ENCODE assay signal across 21 mouse cellular contexts in the genomic region with DNA sequence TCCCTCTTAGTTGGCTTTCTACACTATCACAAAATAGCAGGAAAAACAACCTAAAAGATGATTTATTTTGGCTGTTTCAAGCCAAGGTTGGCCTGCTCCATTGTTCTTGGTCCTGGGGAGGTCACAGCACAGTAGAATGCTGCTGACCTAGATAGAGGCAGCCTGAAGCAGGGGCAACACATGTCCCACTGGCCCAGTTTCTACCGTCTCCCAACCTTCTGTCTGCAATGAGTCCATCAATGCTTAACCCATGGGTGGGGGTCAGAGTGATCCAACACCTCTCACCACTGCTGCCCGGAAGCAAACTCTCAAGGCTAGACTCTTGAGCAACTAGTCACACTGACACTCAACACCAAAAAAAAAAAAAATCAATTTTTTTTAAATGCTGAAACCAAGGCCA. TPM values are rescaled to one million over a fixed set of nuclear protein-coding genes. Genes with fewer than 3 reads are reported as not detected.
DNase-seq lines count a peak whose midpoint lies in the region; ATAC-seq and TF ChIP-seq lines count a peak whose summit lies in the region.
"Had no signal": no experiment of that assay in that cellular context is flagged by ENCODE, and none has a peak within 500 bp of the region (broad histone marks: within the 10 kb centered on the region; RNA-seq: fewer than 3 reads in every experiment).

No protein-coding gene starts in this region.

- H3K79me2 ChIP-seq in liver, adult 2 months (ENCODE audit: control insufficient read depth, insufficient read depth, low read length) = no peaks in the 10 kb centered on the region

- H3K27me3 ChIP-seq in liver, adult 2 months (ENCODE audit: control insufficient read depth, insufficient read depth, low read length) = no peaks in the 10 kb centered on the region
- no peaks in the 10 kb centered on the region for H3K27me3 ChIP-seq in liver, embryonic 11.5 days (replicated peaks; ENCODE audit: control insufficient read depth, insufficient read depth, low read length)
- H3K27me3 ChIP-seq in stomach, embryonic 14.5 days (ENCODE audit: control insufficient read depth, insufficient read depth, low read length) = no peaks in the 10 kb centered on the region
- H3K27me3 ChIP-seq in stomach, postnatal 0 days (ENCODE audit: control insufficient read depth, insufficient read depth, low read length) = no peaks in the 10 kb centered on the region
- H3K27me3 ChIP-seq in stomach, embryonic 15.5 days (replicated peaks) = no peaks in the 10 kb centered on the region
- H3K27me3 ChIP-seq: embryonic facial prominence, embryonic 13.5 days; forebrain, embryonic 15.5 days; midbrain, embryonic 12.5 days; Patski had no signal

- 15% methylated on average over 2 of the region's 2 CpGs for WGBS in liver, adult 2 months
- 81% methylated on average over 2 of the region's 2 CpGs for WGBS in liver, embryonic 11.5 days
- 77% methylated on average over 2 of the region's 2 CpGs for WGBS in stomach, embryonic 14.5 days
- WGBS in stomach, postnatal 0 days = 76% methylated on average over 2 of the region's 2 CpGs
- WGBS in stomach, embryonic 15.5 days = 71% methylated on average over 2 of the region's 2 CpGs

- ATAC-seq in cerebellum, adult (ENCODE audit: insufficient number of reproducible peaks, low FRiP score, low TSS enrichment) = peak; percentile 42; the same call in 1 of the 2 replicates
- no peak for ATAC-seq in liver, embryonic 11.5 days (replicated peaks; ENCODE audit: low FRiP score)
- no peak for ATAC-seq in stomach, embryonic 14.5 days (ENCODE audit: insufficient number of reproducible peaks, insufficient read depth, low FRiP score, low read depth)
- ATAC-seq in stomach, postnatal 0 days (ENCODE audit: low FRiP score, low TSS enrichment) = no peak
- ATAC-seq in stomach, embryonic 15.5 days (ENCODE audit: insufficient read depth, low FRiP score, low read depth) = no peak
- ATAC-seq: CD4-positive, CD25-positive, alpha-beta regulatory T cell, adult 4 months; forebrain, embryonic 15.5 days; Patski had no signal

- no peak for DNase-seq in cerebellum, postnatal 36 days
- DNase-seq in liver, adult 2 months (ENCODE audit: extremely low read depth, low read depth, low spot score) = peak; percentile 46
- DNase-seq in liver, embryonic 11.5 days (ENCODE audit: low spot score) = no peak
- no peak for DNase-seq in stomach, postnatal 0 days (ENCODE audit: low spot score)
- no peak for DNase-seq in spleen, adult 12 weeks (ENCODE audit: low spot score)
- DNase-seq: gastrocnemius, postnatal 36 days; kidney, adult 2 months; kidney, postnatal 10 days; lung, embryonic 14.5 days; right cerebral cortex, postnatal 4 days; thymus, adult 2 months had no signal

- H3K9ac ChIP-seq in liver, adult 2 months (ENCODE audit: low read depth, low read length) = no peak overlapping the region
- H3K9ac ChIP-seq in liver, embryonic 11.5 days (ENCODE audit: low read depth, low read length) = no peak overlapping the region
- no peak overlapping the region for H3K9ac ChIP-seq in stomach, embryonic 14.5 days (replicated peaks; ENCODE audit: low read depth, low read length)
- H3K9ac ChIP-seq in stomach, postnatal 0 days (ENCODE audit: low read length) = no peak overlapping the region
- no peak overlapping the region for H3K9ac ChIP-seq in stomach, embryonic 15.5 days
- H3K9ac ChIP-seq: embryonic facial prominence, embryonic 13.5 days; forebrain, embryonic 15.5 days; lung, embryonic 14.5 days; midbrain, embryonic 12.5 days had no signal

- no peak overlapping the region for H3K27ac ChIP-seq in liver, adult 2 months (replicated peaks; ENCODE audit: insufficient read depth, low read depth, low read length)
- H3K27ac ChIP-seq in liver, embryonic 11.5 days (ENCODE audit: low read depth, low read length) = no peak overlapping the region
- H3K27ac ChIP-seq in stomach, embryonic 14.5 days (ENCODE audit: low read length) = peak overlapping the region; percentile 90; the same call in 1 of the 2 replicates
- H3K27ac ChIP-seq in stomach, postnatal 0 days (replicated peaks) = no peak overlapping the region
- peak overlapping the region; percentile 85; the same call in 1 of the 2 replicates for H3K27ac ChIP-seq in stomach, embryonic 15.5 days
- H3K27ac ChIP-seq: embryonic facial prominence, embryonic 13.5 days; forebrain, embryonic 15.5 days; macrophage; midbrain, embryonic 12.5 days had no signal

- H3K4me3 ChIP-seq in liver, adult 2 months (ENCODE audit: insufficient read depth, low read depth, low read length) = no peak overlapping the region
- H3K4me3 ChIP-seq in liver, embryonic 11.5 days (ENCODE audit: low read depth, low read length) = no peak overlapping the region
- H3K4me3 ChIP-seq in stomach, embryonic 14.5 days (ENCODE audit: low read depth, low read length) = no peak overlapping the region
- H3K4me3 ChIP-seq in stomach, postnatal 0 days (ENCODE audit: low read depth, low read length) = no peak overlapping the region
- H3K4me3 ChIP-seq in stomach, embryonic 15.5 days (replicated peaks) = no peak overlapping the region
- H3K4me3 ChIP-seq: embryonic facial prominence, embryonic 13.5 days; forebrain, embryonic 15.5 days; heart, embryonic 10.5 days; midbrain, embryonic 12.5 days had no signal

- H3K4me1 ChIP-seq in liver, adult 2 months (ENCODE audit: control insufficient read depth, insufficient read depth, low read length) = peaks cover 2% of the 10 kb centered on the region
- H3K4me1 ChIP-seq in liver, embryonic 11.5 days (replicated peaks; ENCODE audit: control insufficient read depth, insufficient read depth, low read length) = peaks cover 79% of the 10 kb centered on the region
- H3K4me1 ChIP-seq in stomach, embryonic 14.5 days (ENCODE audit: control insufficient read depth, insufficient read depth, low read length) = peaks cover 68% of the 10 kb centered on the region
- peaks cover 14% of the 10 kb centered on the region for H3K4me1 ChIP-seq in stomach, postnatal 0 days (replicated peaks; ENCODE audit: control insufficient read depth, insufficient read depth)
- H3K4me1 ChIP-seq in stomach, embryonic 15.5 days = peaks cover 70% of the 10 kb centered on the region
- H3K4me1 ChIP-seq: forebrain, embryonic 15.5 days had no signal

- H3K36me3 ChIP-seq in liver, adult 2 months (ENCODE audit: control insufficient read depth, insufficient read depth, low read length) = no peaks in the 10 kb centered on the region
- no peaks in the 10 kb centered on the region for H3K36me3 ChIP-seq in liver, embryonic 11.5 days (ENCODE audit: control insufficient read depth, insufficient read depth, low read length)
- no peaks in the 10 kb centered on the region for H3K36me3 ChIP-seq in stomach, embryonic 14.5 days (ENCODE audit: control insufficient read depth, insufficient read depth, low read length)
- no peaks in the 10 kb centered on the region for H3K36me3 ChIP-seq in stomach, postnatal 0 days (ENCODE audit: control insufficient read depth, insufficient read depth, low read length)
- no peaks in the 10 kb centered on the region for H3K36me3 ChIP-seq in stomach, embryonic 15.5 days
- H3K36me3 ChIP-seq: embryonic facial prominence, embryonic 13.5 days; forebrain, embryonic 15.5 days; heart, embryonic 10.5 days; midbrain, embryonic 12.5 days had no signal

- no peaks in the 10 kb centered on the region for H3K9me3 ChIP-seq in liver, embryonic 11.5 days (ENCODE audit: control insufficient read depth, low read length)
- no peaks in the 10 kb centered on the region for H3K9me3 ChIP-seq in stomach, embryonic 14.5 days (ENCODE audit: control insufficient read depth, low read depth, low read length)
- no peaks in the 10 kb centered on the region for H3K9me3 ChIP-seq in stomach, postnatal 0 days (ENCODE audit: control insufficient read depth, low read length)
- H3K9me3 ChIP-seq in stomach, embryonic 15.5 days = no peaks in the 10 kb centered on the region
- H3K9me3 ChIP-seq: embryonic facial prominence, embryonic 13.5 days; forebrain, embryonic 15.5 days; heart, embryonic 10.5 days; midbrain, embryonic 12.5 days had no signal

- H3K4me2 ChIP-seq in liver, embryonic 11.5 days = no peak overlapping the region
- no peak overlapping the region for H3K4me2 ChIP-seq in stomach, embryonic 14.5 days (replicated peaks; ENCODE audit: low read depth, low read length)
- no peak overlapping the region for H3K4me2 ChIP-seq in stomach, postnatal 0 days (replicated peaks; ENCODE audit: low read depth)
- no peak overlapping the region for H3K4me2 ChIP-seq in stomach, embryonic 15.5 days
- H3K4me2 ChIP-seq: embryonic facial prominence, embryonic 13.5 days; forebrain, embryonic 15.5 days; lung, embryonic 14.5 days; midbrain, embryonic 12.5 days had no signal

- TF ChIP-seq CTCF in liver, adult 2 months (IDR thresholded peaks at IDR 0.05; ENCODE audit: low read depth, low read length) = no peak
- TF ChIP-seq CTCF in stomach, postnatal 0 days (IDR thresholded peaks at IDR 0.05; ENCODE audit: low read depth) = no peak

- no peak for TF ChIP-seq EP300 in stomach, postnatal 0 days (optimal IDR thresholded peaks at IDR 0.05)

- no peak for TF ChIP-seq POLR2A in liver, adult 2 months (IDR thresholded peaks at IDR 0.05; ENCODE audit: extremely low read depth, insufficient read depth, low read length)

RNA-seq across cellular contexts. Expression of gene Arhgap10, which starts 31.0 kb away (rescaled TPM):
- 1.8 and 2.3 TPM in 2 replicates for total RNA-seq in liver, adult 2 months (2014; rRNA removed)
- polyA plus RNA-seq in liver, adult 2 months (2012; rRNA removed) = 0.42 and 0.88 TPM in 2 replicates
- 20.1 and 20.2 TPM in 2 replicates for polyA plus RNA-seq in liver, embryonic 11.5 days (2014; fragmentation: Nextera tagmentation; extraction: Ambion mirVana)
- 34.6 and 38.2 TPM in 2 replicates for polyA plus RNA-seq in stomach, embryonic 14.5 days (2014; fragmentation: Nextera tagmentation; extraction: Ambion mirVana)
- 18.8 TPM in 2 replicates for polyA plus RNA-seq in stomach, postnatal 0 days (2015; fragmentation: Nextera tagmentation; extraction: Ambion mirVana)
- 29.4 and 29.8 TPM in 2 replicates for polyA plus RNA-seq in stomach, embryonic 15.5 days (2015; fragmentation: Nextera tagmentation; extraction: Ambion mirVana)

Comparison
In these comparisons a context has a peak if more than half of its experiments do, and no peak if none do; other contexts are left out.
1. H3K27ac ChIP-seq: peak in stomach, embryonic 14.5 days (single experiment) and stomach, embryonic 15.5 days (single experiment); none in liver, adult 2 months (single experiment), liver, embryonic 11.5 days (single experiment) and stomach, postnatal 0 days (single experiment).
2. RNA of gene Arhgap10, which starts 31.0 kb away (polyA plus RNA-seq): 34.6 to 38.2 TPM in stomach, embryonic 14.5 days, 29.4 to 29.8 TPM in stomach, embryonic 15.5 days, 20.1 to 20.2 TPM in liver, embryonic 11.5 days and 18.8 TPM in stomach, postnatal 0 days; 0.42 to 0.88 TPM in liver, adult 2 months; every median in the first group is over 10 times any median in the second.